Mouse (Mus musculus): Measurements from ENCODE around the gene Pth2.
A peak's percentile ranks its signal among the peaks of the same experiment; 100 is the strongest.

Pth2 gene

DNA sequence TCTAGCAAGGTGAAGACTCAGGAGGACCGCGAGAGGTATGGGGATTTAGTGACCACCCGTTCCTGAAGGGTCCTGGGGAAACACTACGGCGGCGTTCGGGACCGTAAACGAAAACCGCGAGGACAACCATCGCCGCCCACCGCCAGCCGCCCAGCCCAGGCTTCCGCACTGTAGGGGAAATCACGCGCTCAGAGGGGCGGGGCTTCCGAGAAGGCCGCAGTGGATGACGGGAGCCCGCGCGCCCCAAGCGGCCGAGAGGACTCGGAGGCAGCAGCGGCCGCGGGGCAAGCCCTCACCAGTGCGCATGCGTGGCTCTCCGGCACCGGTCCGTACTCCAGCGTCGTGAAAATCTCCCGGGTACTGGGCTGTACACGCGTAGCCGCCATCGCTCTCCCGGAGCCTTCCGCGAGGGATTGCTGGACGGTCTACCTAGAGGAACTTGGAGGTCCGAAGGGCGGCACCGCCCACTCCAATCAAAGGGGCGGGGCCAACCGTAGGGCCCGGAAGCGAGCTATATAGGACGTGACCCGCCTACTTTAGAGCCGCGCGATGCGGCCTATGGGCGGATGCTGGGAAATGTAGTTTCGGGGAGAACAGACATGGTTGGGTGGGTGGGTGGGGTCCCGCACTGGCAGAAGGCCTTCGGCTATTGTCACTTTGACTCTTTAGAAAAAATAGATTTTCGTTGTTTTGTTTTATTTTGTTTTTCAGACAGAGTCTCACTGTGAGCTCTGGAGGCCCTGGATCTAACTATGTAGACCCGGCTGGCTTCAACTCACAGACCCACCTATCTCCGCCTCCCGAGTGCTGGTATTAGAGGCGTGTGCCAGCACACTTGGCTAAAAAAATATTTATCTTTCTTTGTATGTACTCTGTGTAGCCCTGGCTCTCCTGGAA, 26.5 kb upstream of the Pth2 start, which contains the start of the genes Pih1d1 and Aldh16a1:
TSS of gene Pih1d1 (plus strand) at position 208 of the 897 bp plus-strand sequence.
TSS of gene Aldh16a1 (minus strand) at position 489 of the 897 bp plus-strand sequence.
- peak; percentile 98 for DNase-seq

DNA sequence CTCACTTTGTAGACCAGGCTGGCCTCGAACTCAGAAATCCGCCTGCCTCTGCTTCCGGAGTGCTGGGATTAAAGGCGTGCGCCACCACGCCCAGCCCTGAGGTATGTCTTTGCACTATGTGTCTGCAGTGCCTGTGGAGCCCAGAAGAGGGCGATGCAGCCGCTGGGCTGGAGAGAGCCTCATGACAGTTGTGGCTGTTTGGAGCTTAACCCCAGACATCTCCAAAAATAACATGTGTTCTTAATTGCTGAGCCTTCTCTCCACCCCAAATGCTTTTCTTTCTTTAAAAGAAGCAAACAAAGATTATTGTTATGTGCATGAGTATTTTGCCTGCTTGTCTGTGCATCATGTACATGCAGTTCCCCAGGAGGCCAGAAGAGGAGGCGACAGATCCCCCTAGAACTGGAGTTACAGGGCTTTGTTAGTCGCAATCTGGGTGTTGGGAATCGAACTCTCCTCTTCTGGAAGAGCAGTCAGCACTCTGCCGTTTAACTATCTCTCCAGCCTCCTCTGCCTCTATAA, 25.7 kb upstream of the Pth2 start:
- DNase-seq: peak; percentile 50

GRCm38 (mm10) chr7:45155590-45155989, 25.2 kb upstream of the Pth2 start:
- no peak for DNase-seq

DNA sequence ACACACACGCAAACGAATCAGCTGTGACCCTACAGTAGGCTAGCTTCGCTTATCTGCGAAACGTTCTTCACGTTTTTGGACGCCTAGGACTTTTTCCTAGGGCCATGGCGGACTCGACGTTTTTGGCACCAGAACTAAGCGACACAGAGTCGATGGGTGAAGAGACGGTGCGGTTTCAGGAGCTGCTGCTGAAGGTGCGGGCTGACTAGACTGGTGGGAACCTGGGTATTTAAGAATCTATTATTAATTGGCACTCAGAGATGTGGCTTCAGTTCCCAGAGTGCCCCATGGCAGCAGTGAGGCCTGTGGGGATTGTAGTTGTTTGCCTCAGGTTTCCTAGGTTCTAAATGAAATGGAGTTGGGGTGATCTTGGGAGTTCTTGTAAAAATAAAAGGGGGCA, 24.6 kb upstream of the Pth2 start:
- DNase-seq: no peak

GRCm38 (mm10) chr7:45157459-45157858, 23.3 kb upstream of the Pth2 start:
- DNase-seq: no peak

GRCm38 (mm10) chr7:45158991-45159390, 21.8 kb upstream of the Pth2 start:
- DNase-seq: no peak

GRCm38 (mm10) chr7:45160316-45160800, 20.4 kb upstream of the Pth2 start:
- DNase-seq: no peak

GRCm38 (mm10) chr7:45160866-45161265, 19.9 kb upstream of the Pth2 start:
- no peak for DNase-seq

- DNase-seq: peak; percentile 94
These were observed 19.0 kb upstream of the Pth2 start for GRCm38 (mm10) chr7:45161612-45162473.

DNA sequence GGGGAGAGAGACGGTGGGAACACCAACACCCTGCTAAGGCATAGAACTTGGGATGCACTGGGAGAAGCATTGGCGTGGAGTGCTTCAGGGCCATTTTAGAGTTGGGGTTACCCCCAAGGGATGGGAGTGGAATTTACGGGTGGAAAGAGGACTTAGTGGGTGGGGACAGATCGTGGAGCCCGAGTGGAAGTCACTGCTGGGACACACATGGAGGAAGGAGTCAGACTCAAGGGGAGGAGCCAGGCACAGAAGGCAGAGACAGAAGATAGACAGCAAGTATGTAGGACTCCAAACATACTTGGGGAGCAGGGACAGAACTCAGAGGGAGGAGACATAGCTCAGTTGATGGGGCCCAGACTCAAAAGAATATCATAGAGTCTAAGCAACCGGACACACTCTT, 18.2 kb upstream of the Pth2 start:
- DNase-seq: no peak

GRCm38 (mm10) chr7:45162996-45163615, 17.7 kb upstream of the Pth2 start:
- DNase-seq: no peak

GRCm38 (mm10) chr7:45163735-45164490, 16.9 kb upstream of the Pth2 start, which contains the start of gene Slc17a7:
Slc17a7 (plus strand) TSS chr7:45163949.
- peak; percentile 31 for DNase-seq

DNA sequence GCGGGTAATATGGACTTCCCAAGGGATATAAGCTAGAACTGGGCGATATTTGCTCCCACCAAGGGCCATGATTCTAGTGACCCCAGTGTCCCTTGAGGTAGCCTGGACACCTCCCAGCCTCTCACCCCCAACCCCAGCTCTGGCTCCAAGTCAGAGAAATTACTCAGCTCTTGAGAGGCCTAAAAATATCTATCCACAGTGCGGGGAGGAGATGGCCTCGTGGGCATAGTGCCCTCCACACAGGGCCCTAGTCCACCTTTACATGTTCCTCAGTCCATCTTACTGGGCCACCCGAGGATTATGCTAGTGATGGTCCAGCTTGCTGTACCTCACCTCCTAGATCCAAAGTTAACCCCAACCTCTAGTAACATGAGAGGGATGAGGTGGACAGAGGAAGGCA, 16.0 kb upstream of the Pth2 start:
- DNase-seq: no peak

DNA sequence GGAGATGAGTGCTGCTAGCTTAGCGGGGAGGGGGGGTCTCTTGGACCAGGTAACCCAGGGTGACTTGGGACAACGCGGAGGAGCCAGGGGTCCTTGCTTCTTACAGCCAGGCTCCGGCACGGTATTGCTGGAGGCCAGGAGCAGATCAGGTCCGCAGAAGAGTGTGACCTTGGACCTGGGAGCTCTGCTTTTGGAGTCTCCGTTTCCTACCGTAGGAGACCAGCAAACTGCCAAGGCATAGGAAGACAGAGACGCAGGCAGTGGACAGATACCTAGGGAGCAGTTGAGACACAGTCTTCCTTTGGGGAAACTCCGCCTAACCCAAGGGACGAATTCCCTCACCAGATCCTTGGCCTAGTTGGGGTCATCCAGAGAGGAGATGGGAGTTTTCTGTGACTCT, 15.1 kb upstream of the Pth2 start:
- DNase-seq: no peak

DNA sequence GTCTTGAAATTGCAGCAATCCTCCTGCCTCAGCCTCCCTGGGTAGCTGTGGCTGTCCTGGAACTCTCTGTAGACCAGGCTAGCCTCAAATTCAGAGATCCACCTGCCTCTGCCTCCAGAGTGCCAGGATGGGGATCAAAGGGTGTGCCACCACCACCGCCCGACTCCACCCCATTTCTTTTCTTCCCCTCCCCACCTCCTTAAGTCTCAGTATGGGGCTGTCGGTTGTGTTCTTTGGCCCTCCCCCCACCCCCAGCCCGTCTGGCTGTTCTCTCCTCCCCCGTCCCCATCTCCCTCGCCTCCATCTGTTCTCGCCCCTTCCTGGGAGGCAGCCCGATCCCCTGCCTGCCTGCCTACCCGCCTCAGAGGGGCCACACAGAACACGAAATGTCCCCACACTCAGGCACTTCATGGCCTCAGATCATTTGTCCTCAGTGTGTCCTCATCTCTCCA, 13.8 kb upstream of the Pth2 start:
- no peak for DNase-seq

- DNase-seq: no peak
These were observed 12.9 kb upstream of the Pth2 start for GRCm38 (mm10) chr7:45167761-45168445.

DNA sequence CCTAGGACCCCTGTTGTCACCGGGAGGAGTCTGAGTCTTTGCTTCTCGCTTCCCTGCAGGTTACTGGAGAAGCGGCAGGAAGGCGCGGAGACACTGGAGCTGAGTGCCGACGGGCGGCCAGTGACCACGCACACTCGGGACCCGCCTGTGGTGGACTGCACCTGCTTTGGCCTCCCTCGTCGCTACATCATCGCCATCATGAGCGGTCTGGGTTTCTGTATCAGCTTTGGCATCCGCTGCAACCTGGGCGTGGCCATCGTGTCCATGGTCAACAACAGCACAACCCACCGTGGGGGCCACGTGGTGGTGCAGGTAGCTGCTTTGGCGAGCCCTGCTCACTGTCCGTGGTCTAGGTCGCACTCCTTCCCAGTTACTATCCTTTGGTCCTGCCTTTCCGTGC, 12.1 kb upstream of the Pth2 start:
- no peak for DNase-seq

- DNase-seq: peak; percentile 32
These were observed 11.3 kb upstream of the Pth2 start for GRCm38 (mm10) chr7:45169495-45169894.

DNA sequence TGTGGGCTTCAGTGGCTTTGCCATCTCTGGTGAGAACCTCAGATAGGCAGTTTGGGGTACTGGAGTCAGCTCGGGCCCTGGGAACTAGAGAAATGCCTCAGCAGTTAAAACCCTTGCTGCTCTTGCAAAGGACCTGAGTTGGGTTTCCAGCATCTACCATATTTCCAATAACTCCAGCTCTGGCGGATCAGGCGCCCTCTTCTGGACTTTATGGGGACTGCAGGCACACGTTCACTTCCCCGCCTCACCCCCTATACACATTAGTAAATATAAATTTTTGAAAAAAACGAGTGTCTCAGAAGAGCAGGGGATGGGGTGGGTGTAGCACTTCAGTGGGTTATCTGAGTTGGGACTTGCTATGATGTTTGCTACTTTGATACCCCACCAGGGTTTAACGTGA, 7.8 kb upstream of the Pth2 start:
- peak; percentile 54 for DNase-seq

- DNase-seq: peak; percentile 28
These were observed 7.0 kb upstream of the Pth2 start for GRCm38 (mm10) chr7:45173772-45174171.

Measured in thymus, postnatal 25 days (tissue).